Mouse (Mus musculus): ENCODE measurements around the gene Pyroxd2. TPM values are rescaled to one million over a fixed set of nuclear protein-coding genes. Genes with fewer than 3 reads are reported as not detected.
A peak's percentile ranks its signal among the peaks of the same experiment; 100 is the strongest.
"Not testable (repeated sequence)": the region's sequence is repeated elsewhere in the genome, so short reads cannot be mapped to it uniquely, and the experiment has no call there.

Pyroxd2 gene
- 3.5 and 4.2 TPM in 2 replicates for polyA plus RNA-seq (2015; fragmentation: Nextera tagmentation; extraction: Ambion mirVana)

DNA sequence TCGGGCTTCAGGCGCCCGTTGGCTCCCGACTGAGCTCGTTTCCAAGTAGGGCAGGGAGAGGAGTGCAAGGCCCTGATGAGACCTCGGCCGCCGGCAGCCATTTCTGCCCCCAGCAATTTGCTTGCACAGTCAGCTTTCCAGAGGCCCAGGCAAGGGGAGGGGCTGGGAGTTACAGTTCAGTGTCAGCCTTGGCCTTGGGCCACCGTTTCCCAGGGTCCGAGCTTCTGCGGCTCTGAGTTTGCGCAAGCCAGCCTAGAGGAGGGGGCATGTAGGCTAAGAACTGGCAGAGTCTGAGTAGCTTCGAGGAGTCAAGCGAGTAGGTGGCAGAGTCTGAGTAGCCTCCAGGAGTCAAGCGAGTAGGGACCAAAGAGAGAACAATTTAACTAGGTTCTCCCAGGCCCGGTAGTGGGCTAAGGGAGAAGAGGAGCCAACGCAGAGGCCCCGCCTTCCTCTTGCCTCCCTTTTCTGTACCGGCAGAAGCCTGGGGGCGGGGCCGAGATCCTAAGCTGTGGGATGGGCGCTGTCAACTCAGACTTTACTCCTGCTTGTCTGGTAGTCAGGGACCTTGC, at the start of gene Pyroxd2:
Gene Pyroxd2, minus strand, starts transcription at position 413 of the 569 bp plus-strand sequence.
- 4% methylated on average over 22 of the region's 22 CpGs for WGBS (ENCODE audit: insufficient replicate concordance)
- Histone ChIP-seq H3K9me3 (replicated peaks) (no peaks in the 10 kb centered on the region), H3K4me3 (replicated peaks) (peak within 1 kb of the TSS; percentile 51), H3K27me3 (no peaks in the 10 kb centered on the region), H3K9ac (peak within 1 kb of the TSS; percentile 55; the same call in 1 of the 2 replicates), H3K4me2 (peak within 1 kb of the TSS; percentile 75), H3K4me1 (replicated peaks) (peaks cover 61% of the 10 kb centered on the region), H3K27ac (replicated peaks) (peak within 1 kb of the TSS; percentile 81), H3K36me3 (replicated peaks) (no peaks in the 10 kb centered on the region)
- ATAC-seq (ENCODE audit: insufficient read depth) = peak; percentile 78

DNA sequence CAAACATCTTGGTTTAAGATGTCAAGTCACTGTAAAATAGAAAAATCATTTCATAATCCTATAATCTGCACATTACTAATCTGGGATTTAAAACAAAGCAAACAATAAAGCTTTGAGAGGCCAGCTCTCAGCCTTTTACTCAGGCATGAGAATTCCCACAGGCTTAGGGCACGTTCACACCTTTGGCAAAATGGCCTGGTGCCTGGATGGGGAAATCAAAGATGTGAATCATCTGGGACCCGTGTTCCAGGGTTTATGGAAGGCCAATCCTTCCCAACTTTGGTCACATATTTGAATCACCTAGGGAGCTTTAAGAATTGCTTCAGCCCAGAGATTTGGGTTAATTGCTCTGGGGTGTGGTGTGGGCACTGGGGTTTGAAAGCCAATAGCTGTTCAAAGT, 45.3 kb upstream of the Pyroxd2 start:
- no peak for ATAC-seq (ENCODE audit: insufficient read depth)
- Histone ChIP-seq H3K4me1 (replicated peaks) (no peaks in the 10 kb centered on the region; the same call in 1 of the 2 replicates), H3K36me3 (replicated peaks) (no peaks in the 10 kb centered on the region), H3K27ac (replicated peaks) (no peak overlapping the region), H3K4me2 (no peak overlapping the region), H3K4me3 (replicated peaks) (no peak overlapping the region), H3K27me3 (peaks cover 28% of the 10 kb centered on the region), H3K9ac (no peak overlapping the region), H3K9me3 (replicated peaks) (no peaks in the 10 kb centered on the region)
- 41% methylated on average over 2 of the region's 2 CpGs for WGBS (ENCODE audit: insufficient replicate concordance)

DNA sequence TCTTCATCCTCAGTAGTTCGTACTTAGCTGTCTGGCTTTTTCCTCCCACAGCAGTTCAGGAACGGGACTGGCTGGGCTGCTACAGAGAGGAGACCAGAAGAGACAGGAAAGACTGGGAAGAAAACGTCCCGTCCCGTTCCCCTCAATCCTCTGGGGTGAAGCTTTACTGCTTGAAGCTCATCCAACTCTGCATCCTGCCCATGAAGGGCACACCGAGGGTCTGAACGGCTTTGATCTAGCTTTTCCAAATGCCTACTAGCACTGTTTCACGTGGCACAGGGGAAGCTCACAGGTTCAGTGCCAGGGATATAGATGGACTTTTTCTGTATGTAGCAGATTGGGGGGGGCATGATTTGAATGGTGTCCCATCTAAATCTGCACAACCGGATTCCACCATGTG, 43.2 kb upstream of the Pyroxd2 start:
- Histone ChIP-seq H3K27me3 (peaks cover 33% of the 10 kb centered on the region), H3K4me3 (replicated peaks) (no peak overlapping the region), H3K9me3 (replicated peaks) (no peaks in the 10 kb centered on the region), H3K4me1 (replicated peaks) (no peaks in the 10 kb centered on the region; the same call in 1 of the 2 replicates), H3K9ac (no peak overlapping the region), H3K4me2 (no peak overlapping the region), H3K27ac (replicated peaks) (no peak overlapping the region), H3K36me3 (replicated peaks) (no peaks in the 10 kb centered on the region)
- 25% methylated on average over 9 of the region's 9 CpGs for WGBS (ENCODE audit: insufficient replicate concordance)
- ATAC-seq (ENCODE audit: insufficient read depth) = no peak

DNA sequence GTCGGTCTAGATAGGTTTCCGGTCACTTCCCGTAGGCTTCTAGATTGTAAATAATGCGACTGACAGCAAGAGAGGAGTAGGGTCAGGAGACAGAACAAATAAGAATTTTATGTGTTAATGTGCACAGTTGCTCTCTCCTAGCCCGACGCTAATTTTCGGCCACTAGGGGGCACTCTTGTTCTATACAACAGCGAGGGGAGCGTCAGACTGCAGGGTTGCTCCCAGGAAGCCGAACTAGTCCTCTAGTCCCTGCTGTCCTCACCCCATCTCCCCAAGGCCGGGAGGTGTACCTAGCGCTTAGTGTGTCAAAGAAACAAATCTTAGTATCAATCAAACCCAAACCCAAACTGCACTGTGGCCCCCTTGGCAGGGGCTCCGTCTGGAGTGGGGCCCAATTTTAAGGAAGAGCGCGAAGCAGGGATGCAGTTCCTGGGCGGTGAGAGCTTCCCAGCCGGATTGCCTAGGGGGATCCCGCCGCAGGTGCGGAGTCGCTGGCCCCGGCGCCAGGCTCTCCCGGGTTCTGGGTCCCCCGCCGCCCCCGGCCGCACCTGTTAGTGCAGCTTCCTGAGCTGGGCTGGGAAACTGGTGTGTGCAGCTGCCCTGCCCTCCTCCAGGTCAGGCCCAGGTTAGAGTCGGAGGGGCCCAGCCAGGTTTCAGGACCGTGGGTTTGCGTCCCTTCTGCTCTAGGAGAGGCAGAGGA, 42.5 kb upstream of the Pyroxd2 start:
- ATAC-seq (ENCODE audit: insufficient read depth) = no peak
- no peak overlapping the region for H3K9ac ChIP-seq
- no peaks in the 10 kb centered on the region for H3K9me3 ChIP-seq (replicated peaks)
- H3K4me2 ChIP-seq = peak overlapping the region; percentile 47
- 2% methylated on average over 31 of the region's 31 CpGs for WGBS (ENCODE audit: insufficient replicate concordance)
- H3K4me1 ChIP-seq (replicated peaks) = no peaks in the 10 kb centered on the region; the same call in 1 of the 2 replicates
- H3K4me3 ChIP-seq (replicated peaks) = peak overlapping the region; percentile 15
- no peaks in the 10 kb centered on the region for H3K36me3 ChIP-seq (replicated peaks)
- H3K27me3 ChIP-seq = peaks cover 34% of the 10 kb centered on the region
- no peak overlapping the region for H3K27ac ChIP-seq (replicated peaks)

- no peaks in the 10 kb centered on the region for H3K9me3 ChIP-seq (replicated peaks)
- no peak overlapping the region for H3K4me2 ChIP-seq
- no peak overlapping the region for H3K27ac ChIP-seq (replicated peaks)
- 34% methylated on average over 5 of the region's 5 CpGs for WGBS (ENCODE audit: insufficient replicate concordance)
- ATAC-seq (ENCODE audit: insufficient read depth) = no peak
- H3K4me3 ChIP-seq (replicated peaks) = no peak overlapping the region
- peaks cover 15% of the 10 kb centered on the region for H3K27me3 ChIP-seq
- H3K9ac ChIP-seq = no peak overlapping the region
- H3K4me1 ChIP-seq (replicated peaks) = peaks cover 6% of the 10 kb centered on the region; the same call in 1 of the 2 replicates
- no peaks in the 10 kb centered on the region for H3K36me3 ChIP-seq (replicated peaks)
These were observed 35.7 kb upstream of the Pyroxd2 start for GRCm38 (mm10) chr19:42788311-42788710.

DNA sequence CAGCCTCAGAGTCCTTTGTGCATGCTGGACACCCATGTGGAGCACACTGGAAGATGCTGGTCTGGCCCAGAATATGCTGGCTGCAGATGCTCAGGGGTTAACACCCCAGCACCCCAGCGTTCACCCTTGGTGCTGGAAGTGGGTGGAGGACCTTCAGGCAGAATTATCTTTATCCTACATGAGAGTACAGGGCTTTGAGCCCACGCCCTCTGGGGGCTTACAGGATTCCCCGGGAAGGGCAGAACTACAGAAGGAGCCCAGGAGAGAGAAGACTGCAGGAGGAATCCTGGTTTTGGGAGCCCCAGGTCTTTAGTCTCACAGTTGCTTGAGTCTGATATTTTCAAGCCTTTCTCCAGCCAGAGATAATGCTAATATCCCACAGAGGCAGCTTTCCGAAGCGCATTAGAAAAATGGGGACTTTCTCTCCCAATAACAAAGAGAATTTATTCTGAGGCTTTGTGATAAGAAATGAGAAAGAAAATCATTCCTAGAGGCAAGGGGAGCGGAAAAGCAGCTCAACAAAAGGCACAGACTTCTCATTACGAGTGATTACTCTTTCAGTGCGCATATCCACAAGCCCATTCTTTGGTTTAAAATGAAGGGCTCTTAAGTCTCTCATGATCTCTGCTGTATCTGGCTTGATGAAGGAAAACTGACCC, 33.1 kb upstream of the Pyroxd2 start:
- no peak for ATAC-seq (ENCODE audit: insufficient read depth)
- no peak overlapping the region for H3K4me3 ChIP-seq (replicated peaks)
- peaks cover 6% of the 10 kb centered on the region; the same call in 1 of the 2 replicates for H3K4me1 ChIP-seq (replicated peaks)
- 47% methylated on average over 8 of the region's 8 CpGs for WGBS (ENCODE audit: insufficient replicate concordance)
- peaks cover 10% of the 10 kb centered on the region; the same call in 1 of the 2 replicates for H3K27me3 ChIP-seq
- H3K9me3 ChIP-seq (replicated peaks) = no peaks in the 10 kb centered on the region
- no peak overlapping the region for H3K27ac ChIP-seq (replicated peaks)
- no peak overlapping the region for H3K4me2 ChIP-seq
- no peaks in the 10 kb centered on the region for H3K36me3 ChIP-seq (replicated peaks)
- H3K9ac ChIP-seq = no peak overlapping the region

- Histone ChIP-seq H3K27me3 (peaks cover 10% of the 10 kb centered on the region; the same call in 1 of the 2 replicates), H3K9me3 (replicated peaks) (no peaks in the 10 kb centered on the region), H3K4me2 (no peak overlapping the region), H3K4me3 (replicated peaks) (no peak overlapping the region), H3K36me3 (replicated peaks) (no peaks in the 10 kb centered on the region), H3K4me1 (replicated peaks) (peaks cover 8% of the 10 kb centered on the region), H3K9ac (no peak overlapping the region), H3K27ac (replicated peaks) (no peak overlapping the region)
- 23% methylated on average over 2 of the region's 2 CpGs for WGBS (ENCODE audit: insufficient replicate concordance)
- ATAC-seq (ENCODE audit: insufficient read depth) = no peak
These were observed 32.6 kb upstream of the Pyroxd2 start for GRCm38 (mm10) chr19:42785129-42785528.

DNA sequence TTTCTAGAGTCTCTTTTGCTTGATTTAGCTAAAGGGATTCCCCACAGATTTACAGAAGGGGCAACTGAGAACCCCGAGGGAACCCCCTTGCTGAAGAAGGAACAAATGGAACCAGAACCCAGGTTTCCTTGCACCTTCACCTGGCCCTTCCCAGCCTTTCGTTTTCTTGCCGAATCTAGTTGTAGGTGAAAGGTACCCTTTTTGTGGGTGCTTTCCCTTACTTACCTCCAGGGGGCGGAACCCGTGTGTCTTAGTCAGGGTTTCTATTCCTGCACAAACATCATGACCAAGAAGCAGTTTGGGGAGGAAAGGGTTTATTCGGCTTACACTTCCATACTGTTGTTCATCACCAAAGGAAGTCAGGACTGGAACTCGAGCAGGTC, 27.6 kb upstream of the Pyroxd2 start:
- H3K9me3 ChIP-seq (replicated peaks); ATAC-seq (ENCODE audit: insufficient read depth); H3K27me3 ChIP-seq; H3K36me3 ChIP-seq (replicated peaks): not testable (repeated sequence)
- peak overlapping the region; percentile 66; the same call in 1 of the 2 replicates for H3K27ac ChIP-seq (replicated peaks)
- WGBS (ENCODE audit: insufficient replicate concordance) = 40% methylated on average over 7 of the region's 7 CpGs
- peak overlapping the region; percentile 86 for H3K4me2 ChIP-seq
- H3K9ac ChIP-seq = peak overlapping the region; percentile 65
- peaks cover 20% of the 10 kb centered on the region for H3K4me1 ChIP-seq (replicated peaks)
- H3K4me3 ChIP-seq (replicated peaks) = peak overlapping the region; percentile 72

DNA sequence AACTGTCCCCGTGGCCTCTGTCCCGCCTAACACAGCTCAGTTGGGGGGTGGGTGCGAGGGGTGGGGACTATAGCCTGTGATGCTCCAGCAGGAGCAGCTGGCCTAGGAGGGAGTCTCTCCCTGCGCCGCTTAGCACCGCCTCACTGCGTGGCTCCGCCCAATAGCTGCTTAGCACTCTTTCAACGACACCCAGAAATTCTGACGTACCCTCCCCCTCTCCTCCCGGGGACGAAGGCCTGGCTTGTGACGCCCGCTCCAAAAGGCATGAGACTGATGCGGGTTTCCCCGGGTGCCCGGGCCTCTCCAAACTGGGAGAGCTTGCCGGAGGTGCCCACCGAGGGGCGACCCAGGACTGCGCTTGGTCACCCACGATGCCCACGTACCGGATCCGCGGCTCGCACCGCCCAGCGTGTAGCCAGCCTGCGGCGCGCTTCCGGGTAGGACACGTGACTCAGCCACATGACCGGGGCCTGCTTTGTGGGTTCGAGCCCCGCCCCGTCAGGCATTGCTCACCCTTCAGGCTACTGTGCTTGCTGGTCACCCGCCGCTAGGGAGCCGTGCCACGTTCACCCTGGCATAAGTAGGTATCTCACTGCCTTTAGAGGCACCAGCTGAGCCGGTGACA, 27.1 kb upstream of the Pyroxd2 start, which contains the start of gene Hps1:
Gene Hps1, minus strand, starts transcription at position 448 of the 625 bp plus-strand sequence.
- Histone ChIP-seq H3K4me1 (replicated peaks) (peaks cover 19% of the 10 kb centered on the region), H3K9me3 (replicated peaks) (no peaks in the 10 kb centered on the region), H3K36me3 (replicated peaks) (no peaks in the 10 kb centered on the region), H3K9ac (peak within 1 kb of the TSS; percentile 65), H3K27ac (replicated peaks) (peak within 1 kb of the TSS; percentile 66; the same call in 1 of the 2 replicates), H3K27me3 (no peaks in the 10 kb centered on the region), H3K4me3 (replicated peaks) (peak within 1 kb of the TSS; percentile 72), H3K4me2 (peak within 1 kb of the TSS; percentile 86)
- peak; percentile 94 for ATAC-seq (ENCODE audit: insufficient read depth)
- under 1% methylated on average over 43 of the region's 43 CpGs for WGBS (ENCODE audit: insufficient replicate concordance)

- Histone ChIP-seq H3K36me3 (replicated peaks) (no peaks in the 10 kb centered on the region), H3K4me3 (replicated peaks) (no peak overlapping the region), H3K27me3 (no peaks in the 10 kb centered on the region), H3K4me1 (replicated peaks) (peaks cover 19% of the 10 kb centered on the region), H3K9ac (no peak overlapping the region), H3K4me2 (no peak overlapping the region), H3K9me3 (replicated peaks) (no peaks in the 10 kb centered on the region), H3K27ac (replicated peaks) (no peak overlapping the region)
- WGBS (ENCODE audit: insufficient replicate concordance) = 63% methylated on average over 5 of the region's 5 CpGs
- no peak for ATAC-seq (ENCODE audit: insufficient read depth)
These were observed 25.2 kb upstream of the Pyroxd2 start for GRCm38 (mm10) chr19:42777801-42778200.

GRCm38 (mm10) chr19:42776813-42777212, 24.2 kb upstream of the Pyroxd2 start:
- no peak overlapping the region for H3K4me3 ChIP-seq (replicated peaks)
- H3K9me3 ChIP-seq (replicated peaks) = no peaks in the 10 kb centered on the region
- H3K9ac ChIP-seq = no peak overlapping the region
- no peak overlapping the region for H3K4me2 ChIP-seq
- ATAC-seq (ENCODE audit: insufficient read depth) = no peak
- H3K27me3 ChIP-seq = no peaks in the 10 kb centered on the region
- 80% methylated on average over 1 of the region's 1 CpGs for WGBS (ENCODE audit: insufficient replicate concordance)
- H3K27ac ChIP-seq (replicated peaks) = no peak overlapping the region
- H3K4me1 ChIP-seq (replicated peaks) = peaks cover 19% of the 10 kb centered on the region
- H3K36me3 ChIP-seq (replicated peaks) = no peaks in the 10 kb centered on the region

All from liver, embryonic 15.5 days (tissue).